Mouse (Mus musculus) layer of hippocampus, adult 8-10 months (tissue): ENCODE results near the gene Defb46. TPM values are rescaled to one million over a fixed set of nuclear protein-coding genes. Genes with fewer than 3 reads are reported as not detected.

ENCODE experiments used
- DNase-seq, 2 experiments: peaks; one replicate each; pipeline ENCODE4 v3.0.0; 2022; ENCODE audit warnings: low spot score in 2 of 2
- total RNA-seq, 4 experiments: library from RNA; stranded (reverse); gene quantifications; 2 replicates each; pipeline ENCODE4 v1.2.4; 2022

Gene Defb46
- total RNA-seq: not detected

GRCm38 (mm10) chr8:19239616-19240015 is at the start of gene Defb46:
Gene Defb46, plus strand, starts transcription at chr8:19239916.
- no peak for DNase-seq

- no peak for DNase-seq
Observed at GRCm38 (mm10) chr8:19225161-19225560, 14.6 kb upstream of the Defb46 start, which contains the start of gene Defb6. Gene Defb6, plus strand, starts transcription at chr8:19225478.

GRCm38 (mm10) chr8:19238101-19238500 is 1.6 kb upstream of the Defb46 start:
- DNase-seq: no peak

- DNase-seq: no peak
Observed at GRCm38 (mm10) chr8:19247280-19247679, 7.6 kb downstream of the Defb46 start, which contains the start of gene Defb5. Gene Defb5, plus strand, starts transcription at chr8:19247580.

GRCm38 (mm10) chr8:19258136-19258535 is 18.4 kb downstream of the Defb46 start:
- no peak for DNase-seq

GRCm38 (mm10) chr8:19259667-19260066 is 20.0 kb downstream of the Defb46 start:
- no peak for DNase-seq

Other genes with a start within 250 kb of the Defb46 start
- gene Defb37, start 248.9 kb upstream of the Defb46 start, total RNA-seq: not detected
- gene Defb38, start 213.3 kb upstream of the Defb46 start, total RNA-seq: not detected
- not detected for gene Defb39, start 175.1 kb upstream of the Defb46 start, total RNA-seq
- gene Defb12, start 125.1 kb upstream of the Defb46 start, total RNA-seq: not detected
- not detected for gene Defb34, start 116.2 kb upstream of the Defb46 start, total RNA-seq
- gene Gm45826, start 99.1 kb upstream of the Defb46 start, total RNA-seq: not detected
- not detected for gene Defb14, start 45.6 kb upstream of the Defb46 start, total RNA-seq
- not detected for gene Defb4, start 41.2 kb upstream of the Defb46 start, total RNA-seq
- not detected for gene Defb6, start 14.4 kb upstream of the Defb46 start, total RNA-seq
- not detected for gene Defb5, start 7.7 kb downstream of the Defb46 start, total RNA-seq
- gene Defb3, start 53.4 kb downstream of the Defb46 start, total RNA-seq: not detected
- not detected for gene Defb8, start 207.7 kb downstream of the Defb46 start, total RNA-seq